Mouse (Mus musculus) ovary, adult 18-20 months (tissue): ENCODE results near the gene Thumpd1.

Experiments used
- DNase-seq: peaks from one replicate; pipeline ENCODE4 v3.0.0; 2022; ENCODE audit warnings: low spot score, mixed read lengths

The Thumpd1 gene

DNA sequence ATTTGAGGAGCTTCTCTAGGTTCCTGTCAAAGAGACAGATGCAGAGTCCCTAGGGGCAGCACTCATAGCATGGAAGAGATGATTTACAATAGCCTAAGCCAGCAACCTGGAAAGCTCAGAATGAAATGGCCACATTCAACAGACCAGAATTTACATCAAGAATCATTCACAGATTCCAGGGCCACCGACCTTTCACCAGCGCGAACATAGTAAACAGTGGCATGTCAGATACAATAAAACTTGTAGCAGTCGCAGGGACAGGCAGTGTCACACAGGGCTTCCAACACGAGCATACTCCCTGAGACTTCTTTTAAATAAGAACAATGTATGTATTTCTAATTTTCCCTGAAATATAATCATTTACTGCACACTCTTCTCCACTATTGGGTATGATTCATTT, 50.2 kb downstream of the Thumpd1 start:
- DNase-seq = no peak

DNA sequence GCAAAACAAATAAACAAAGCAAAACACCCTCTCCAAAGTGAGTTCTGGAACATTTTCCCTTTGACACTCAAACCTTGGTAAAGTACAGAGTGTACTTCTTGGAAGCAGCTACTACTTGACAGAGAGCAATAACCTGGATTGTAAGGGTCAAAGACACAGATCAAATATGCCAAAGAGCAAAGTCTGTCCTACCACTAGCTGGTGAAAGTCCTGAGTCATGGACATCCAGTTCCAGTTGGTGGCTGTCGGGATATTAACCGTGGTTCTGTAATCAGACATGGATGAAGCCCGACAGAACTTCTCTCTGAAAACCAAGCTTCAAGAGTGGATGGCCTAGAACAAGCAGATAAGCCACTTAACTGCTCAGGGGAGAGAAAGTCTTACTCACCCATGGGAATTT, 52.7 kb downstream of the Thumpd1 start:
- DNase-seq = no peak
